Mouse (Mus musculus): ENCODE results near the gene Phkg1.
"Not testable (repeated sequence)": the region's sequence is repeated elsewhere in the genome, so short reads cannot be mapped to it uniquely, and the experiment has no call there.

Phkg1 gene

DNA sequence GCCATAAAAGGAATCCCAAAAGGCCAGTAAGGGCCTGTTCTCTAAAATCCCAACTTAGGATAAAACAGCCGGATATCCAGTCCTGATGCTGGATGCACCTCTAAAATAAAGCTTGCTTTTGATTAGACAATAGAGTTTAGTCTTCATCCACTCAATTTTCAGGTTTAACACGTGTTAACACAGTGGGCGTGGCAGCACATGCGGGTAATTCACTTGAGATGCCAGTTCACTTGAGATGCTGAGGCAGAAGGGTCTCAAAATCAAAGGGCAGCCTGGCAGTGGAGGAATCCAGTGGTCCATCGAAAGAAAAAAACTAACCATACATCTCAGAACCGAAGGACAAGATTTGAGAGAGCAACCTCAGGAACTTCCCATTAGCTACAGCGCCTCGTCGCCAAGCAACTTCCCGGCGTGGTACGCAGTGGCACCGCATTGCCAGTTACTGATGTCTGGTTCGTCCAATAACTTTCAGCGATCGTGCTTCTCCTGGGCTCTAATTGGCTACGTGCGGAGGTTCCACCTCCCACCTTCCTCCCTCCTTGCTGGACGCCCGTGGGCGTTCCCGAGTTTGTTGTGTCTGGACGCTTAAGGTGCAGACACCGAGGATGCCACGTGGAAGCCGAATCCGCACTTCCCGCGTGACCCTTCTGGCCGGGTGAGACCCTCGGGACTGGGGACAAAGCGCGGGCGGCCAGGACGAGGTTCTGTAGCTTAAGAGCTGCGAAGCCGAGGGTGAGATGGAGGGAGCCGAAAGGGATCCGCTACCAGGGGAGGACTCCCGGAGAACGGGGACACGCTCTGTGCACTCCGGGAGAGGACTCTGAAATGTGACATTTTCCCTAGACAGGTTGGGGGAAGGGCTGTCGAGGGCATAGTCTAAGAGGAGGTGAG is 2.9 kb downstream of the Phkg1 start, which contains the start of gene Zbed5:
Zbed5 (plus strand) TSS at position 526 of the 891 bp plus-strand sequence.
- DNase-seq: peak; percentile 92 to 95

DNA sequence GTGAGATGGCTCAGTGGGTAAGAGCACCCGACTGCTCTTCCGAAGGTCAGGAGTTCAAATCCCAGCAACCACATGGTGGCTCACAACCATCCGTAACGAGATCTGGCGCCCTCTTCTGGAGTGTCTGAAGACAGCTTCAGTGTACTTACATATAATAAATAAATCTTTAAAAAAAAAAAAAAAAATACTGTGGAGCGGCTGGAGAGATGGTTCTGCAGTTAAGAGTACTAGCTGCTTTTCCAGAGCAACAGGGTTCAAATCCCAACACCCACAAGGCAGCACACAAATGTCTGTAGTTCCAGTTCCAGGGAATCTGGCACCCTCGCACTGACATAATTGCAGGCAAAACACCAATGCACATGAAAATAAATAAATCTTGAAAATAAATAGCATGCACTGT is 8.0 kb downstream of the Phkg1 start:
- not testable (repeated sequence) for DNase-seq

GRCm38 (mm10) chr5:129886911-129887636 is 11.3 kb downstream of the Phkg1 start, which contains the start of gene Chchd2:
Gene Chchd2, minus strand, starts transcription at chr5:129887470.
- peak; percentile 94 to 97 for DNase-seq

GRCm38 (mm10) chr5:129886271-129886670 is 12.1 kb downstream of the Phkg1 start:
- DNase-seq: peak in 1 of 2 experiments; percentile 44

DNA sequence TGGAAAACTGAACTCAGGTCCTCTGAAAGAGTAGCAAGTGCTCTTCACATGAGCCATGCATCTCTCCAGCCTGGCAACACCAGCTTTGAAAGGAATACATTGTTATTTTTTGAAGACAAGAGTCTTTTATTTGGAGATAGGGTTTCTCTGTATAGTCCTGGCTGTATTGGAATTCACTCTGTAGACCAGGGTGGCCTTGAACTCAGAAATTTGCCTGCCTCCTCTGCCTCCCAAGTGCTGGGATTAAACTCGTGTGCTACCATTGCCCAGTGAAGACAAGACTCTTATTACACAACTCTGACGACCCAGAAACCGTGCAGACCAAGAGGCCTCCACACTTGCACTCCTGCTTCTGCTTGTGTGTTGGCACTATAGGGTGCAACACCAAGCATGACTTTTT is 18.5 kb downstream of the Phkg1 start:
- no peak for DNase-seq

- peak; percentile 87 to 90 for DNase-seq
These were observed 19.4 kb downstream of the Phkg1 start for GRCm38 (mm10) chr5:129878946-129879345.

- DNase-seq: peak; percentile 12 to 61
These were observed 20.5 kb downstream of the Phkg1 start for GRCm38 (mm10) chr5:129877731-129878455.

DNA sequence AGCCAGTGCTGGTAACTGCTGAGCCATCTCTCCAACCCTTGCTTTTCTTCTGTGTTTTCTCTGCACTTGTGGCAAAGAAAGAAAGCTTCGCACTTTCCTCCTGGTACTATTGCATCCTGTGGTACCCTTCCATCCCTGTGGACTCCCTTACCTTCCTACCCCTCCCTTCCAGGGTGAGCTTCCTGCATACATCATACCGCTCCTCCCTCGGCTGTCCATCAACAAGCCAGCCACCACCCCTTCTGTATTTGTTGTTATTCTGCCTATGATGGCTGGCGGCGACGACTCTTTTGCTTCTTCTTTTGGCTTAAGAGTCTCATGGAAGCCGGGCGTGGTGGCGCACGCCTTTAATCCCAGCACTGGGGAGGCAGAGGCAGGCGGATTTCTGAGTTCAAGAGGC is 23.3 kb downstream of the Phkg1 start:
- no peak for DNase-seq

DNA sequence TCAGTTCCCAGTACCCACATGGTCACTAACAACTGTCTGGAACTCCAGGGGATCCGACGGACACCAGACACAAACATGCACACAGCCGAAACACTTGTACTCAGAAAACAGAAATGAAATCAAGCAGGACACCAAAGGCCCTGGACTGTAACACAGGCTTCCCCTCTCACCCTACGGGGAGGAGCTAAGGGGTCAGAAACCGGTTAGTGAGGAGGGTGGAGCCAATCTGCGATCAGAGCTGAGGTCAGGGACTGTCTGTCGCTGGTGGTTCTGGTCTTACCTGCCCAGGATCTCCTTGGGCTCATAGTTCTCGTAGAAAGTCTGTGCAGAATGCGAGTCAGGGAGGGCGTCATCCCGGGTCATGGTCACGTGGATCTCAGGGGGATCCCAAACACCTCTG is 24.4 kb downstream of the Phkg1 start:
- DNase-seq: no peak

GRCm38 (mm10) chr5:129871238-129871637 is 27.1 kb downstream of the Phkg1 start:
- no peak for DNase-seq

DNA sequence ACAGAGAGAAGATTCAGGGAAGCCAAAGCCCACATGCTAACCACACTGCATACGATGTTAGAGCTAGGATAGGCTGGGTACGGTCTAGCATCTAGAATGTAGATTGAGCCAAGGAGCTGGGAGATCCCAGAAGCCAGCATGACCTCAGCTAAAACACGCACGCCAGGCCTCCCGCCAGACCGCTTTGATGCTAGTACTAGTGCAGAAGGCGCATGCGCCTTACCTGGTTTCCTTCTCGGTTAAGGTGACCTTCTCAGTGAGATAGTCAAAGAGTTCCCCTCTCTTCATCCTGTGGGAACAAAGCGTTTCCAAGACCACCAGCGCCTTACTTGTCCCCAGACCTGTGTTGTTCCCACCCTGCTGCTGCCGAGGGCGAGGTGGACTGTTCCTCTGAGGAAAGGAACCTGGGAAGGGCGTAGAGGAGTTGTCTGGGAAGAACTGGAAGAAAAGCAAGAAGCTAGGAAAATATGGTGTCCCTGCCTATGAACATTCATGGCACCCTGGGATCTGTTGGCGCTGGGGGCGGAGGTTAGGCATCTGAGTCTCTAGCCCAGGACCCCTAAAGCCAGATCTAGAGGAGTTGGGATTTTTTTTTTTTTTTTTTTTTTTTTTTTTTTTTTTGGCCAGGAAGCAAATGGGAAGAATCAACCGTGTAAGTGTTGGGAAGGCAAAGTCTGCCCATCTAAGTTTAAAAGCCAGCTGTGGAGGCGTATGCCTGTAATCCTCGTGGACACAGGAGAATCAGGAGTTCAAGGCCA is 28.9 kb downstream of the Phkg1 start:
- DNase-seq: no peak

DNA sequence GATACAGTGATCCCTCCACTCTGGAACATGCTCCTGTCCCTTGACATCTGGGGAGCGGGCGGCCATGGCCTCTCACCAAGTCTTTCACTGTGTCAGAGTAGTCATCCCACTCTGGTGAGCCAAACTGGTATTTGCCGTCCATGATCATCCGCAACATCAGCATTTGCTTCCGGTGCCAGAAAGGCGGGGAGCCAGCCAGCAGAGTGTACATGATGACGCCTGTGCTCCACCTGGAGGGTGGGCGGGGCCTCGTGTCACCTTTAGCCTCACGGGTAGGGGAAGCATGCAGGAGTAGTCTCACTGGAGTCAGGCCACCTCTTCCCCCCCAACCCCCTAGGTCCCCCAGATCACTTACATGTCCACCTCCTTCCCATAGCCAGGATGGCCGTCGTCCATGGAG is 32.5 kb downstream of the Phkg1 start:
- DNase-seq: no peak

DNA sequence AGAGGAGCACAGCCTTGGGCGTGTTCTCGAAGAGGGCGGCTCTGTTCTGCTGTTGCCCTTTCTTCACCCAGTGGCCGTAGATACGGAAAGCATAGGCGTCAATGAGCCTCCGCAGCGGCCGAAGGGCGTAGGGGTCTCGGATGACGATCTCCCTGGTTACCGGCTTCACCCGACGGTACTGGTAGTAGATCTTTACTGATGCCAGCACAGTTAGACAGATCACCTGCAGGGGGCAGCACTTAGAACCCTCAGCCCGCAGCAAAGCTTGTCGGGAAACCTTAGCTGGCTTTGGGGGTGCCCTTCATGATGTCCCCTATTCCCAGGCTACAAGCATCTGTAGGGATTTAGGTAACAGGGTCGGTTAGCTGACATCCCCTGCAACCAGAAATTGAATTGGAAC is 33.9 kb downstream of the Phkg1 start:
- peak; percentile 57 to 66 for DNase-seq

DNA sequence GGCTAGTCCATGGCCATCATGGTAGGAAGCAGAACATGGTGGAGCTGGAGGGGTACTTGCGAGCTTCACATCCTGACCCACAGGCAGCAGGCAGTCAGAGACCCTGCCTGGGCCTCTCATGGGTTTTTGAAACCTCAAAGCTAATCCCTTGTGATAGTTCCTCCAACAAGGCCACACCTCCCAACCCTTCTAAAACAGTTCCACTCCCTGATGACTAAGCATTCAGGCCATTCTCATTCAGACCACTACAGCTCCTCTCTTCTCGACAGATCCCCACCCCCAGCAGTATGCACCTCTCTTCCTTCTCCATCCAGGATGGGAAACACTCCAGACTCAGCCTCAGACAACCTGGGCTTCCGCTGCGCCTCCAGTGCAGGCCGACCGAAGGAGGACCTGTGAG is 36.0 kb downstream of the Phkg1 start:
- DNase-seq: no peak

DNA sequence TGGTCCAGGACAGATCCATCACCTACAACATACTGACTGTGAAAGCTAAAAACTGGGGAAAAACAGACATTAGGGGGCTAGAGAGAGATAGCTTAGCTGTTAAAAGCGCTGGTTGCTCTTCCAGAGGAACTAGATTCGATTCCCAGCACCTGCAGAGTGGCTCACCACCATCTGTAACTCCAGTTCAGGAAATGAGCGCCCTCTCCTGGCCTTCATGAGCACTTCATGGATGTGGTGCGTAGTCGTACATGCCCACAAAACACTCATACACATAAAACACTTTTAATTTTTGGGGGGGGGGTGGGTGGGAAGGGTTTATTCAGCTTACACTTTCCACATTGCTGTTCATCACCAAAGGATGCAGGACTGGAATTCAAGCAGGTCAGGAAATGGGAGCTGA is 41.9 kb downstream of the Phkg1 start:
- DNase-seq: no peak

DNA sequence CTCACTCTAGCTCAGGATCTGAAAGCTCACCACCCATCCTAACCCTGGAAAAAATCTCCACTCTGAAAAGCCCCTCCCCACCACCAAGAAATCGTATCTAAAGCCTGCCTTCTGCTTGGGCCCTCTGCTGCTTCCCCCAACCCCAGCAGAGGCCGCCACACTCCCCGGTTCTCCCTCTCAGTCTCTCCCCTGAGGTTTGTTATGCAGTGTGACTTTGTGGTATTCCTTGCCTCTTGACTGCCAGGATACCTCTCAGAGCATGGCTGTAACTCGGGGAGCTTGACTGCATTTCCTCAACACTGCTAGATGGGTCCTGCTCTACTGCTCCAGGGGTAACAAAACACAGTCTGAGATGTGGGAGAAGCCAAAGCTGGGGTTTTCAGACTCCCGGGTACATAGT is 43.2 kb downstream of the Phkg1 start:
- DNase-seq: no peak

DNA sequence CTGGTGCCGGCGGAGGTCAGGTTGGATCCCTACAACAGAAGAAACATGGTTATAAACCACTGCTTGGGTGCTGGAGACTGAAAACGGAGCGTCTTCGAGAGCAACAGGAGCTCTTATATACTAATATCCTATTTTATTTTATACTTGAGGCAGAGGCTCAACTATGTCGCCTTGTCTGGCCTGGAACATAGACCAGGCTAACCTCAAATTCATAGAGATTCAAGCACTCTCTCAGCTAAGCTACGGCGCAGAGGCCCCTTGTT is 50.9 kb downstream of the Phkg1 start:
- no peak for DNase-seq

- DNase-seq: peak; percentile 95 to 97
These were observed 51.4 kb downstream of the Phkg1 start, which contains the start of gene Sumf2 for GRCm38 (mm10) chr5:129846752-129847557. Gene Sumf2, plus strand, starts transcription at chr5:129846986.

DNA sequence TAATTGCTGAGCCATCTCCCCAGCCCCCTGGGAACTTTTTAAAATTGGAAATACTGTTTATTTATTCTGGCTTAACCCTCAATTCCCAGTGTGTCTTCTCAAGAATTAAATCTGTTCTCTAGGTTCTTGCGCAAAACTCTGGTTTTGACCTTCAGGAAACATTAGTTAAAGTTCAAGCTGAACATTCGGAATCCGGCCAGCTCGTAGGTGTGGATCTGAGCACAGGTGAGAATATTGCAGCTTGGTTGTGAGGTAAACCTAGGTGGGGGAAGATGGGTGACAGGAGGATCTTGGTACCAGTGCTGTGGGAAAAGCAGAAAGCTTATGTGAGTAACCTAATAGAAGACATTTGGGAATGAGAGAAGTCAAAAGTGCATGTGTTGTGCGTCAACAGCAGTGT is 53.5 kb downstream of the Phkg1 start:
- no peak for DNase-seq

Data from kidney, postnatal 25 days (tissue).